Mouse (Mus musculus) myocyte (in vitro differentiated cells): ENCODE measurements around the gene Pla2g2d.

Experiments
- CEBPB ChIP-seq: IDR thresholded peaks from 2 replicates; pipeline ENCODE4 v1.6.1; 2011; ENCODE audit warnings: mild to moderate bottlenecking, moderate library complexity; ENCODE audit not compliant: poor library complexity, insufficient read depth, severe bottlenecking
- E2F4 ChIP-seq: IDR thresholded peaks from one replicate; pipeline ENCODE4 v1.6.1; 2011; ENCODE audit warnings: mild to moderate bottlenecking, control low read depth, moderate library complexity; ENCODE audit not compliant: insufficient read depth
- MAX ChIP-seq: IDR thresholded peaks from one replicate; pipeline ENCODE4 v1.6.1; 2011; ENCODE audit warnings: low read depth, mild to moderate bottlenecking, control low read depth
- MYOD1 ChIP-seq, 3 experiments: IDR thresholded peaks; one replicate each; pipeline ENCODE4 v1.6.1; 2011; ENCODE audit warnings: control low read depth in 2 of 3, low read depth in 2 of 3, mild to moderate bottlenecking in 2 of 3, moderate library complexity in 1 of 3; ENCODE audit not compliant: insufficient read length in 2 of 3, control insufficient read depth in 1 of 3
- POLR2A ChIP-seq: IDR thresholded peaks from one replicate; pipeline ENCODE4 v1.6.1; 2011; ENCODE audit warnings: low read depth, mild to moderate bottlenecking, control low read depth, moderate library complexity; ENCODE audit not compliant: insufficient read length
- SRF ChIP-seq: IDR thresholded peaks from one replicate; pipeline ENCODE4 v1.6.1; 2011; ENCODE audit warnings: low read depth; ENCODE audit not compliant: control insufficient read depth, insufficient read length
- TCF12 ChIP-seq: IDR thresholded peaks from one replicate; pipeline ENCODE4 v1.6.1; 2011; ENCODE audit warnings: mild to moderate bottlenecking, control low read depth; ENCODE audit not compliant: poor library complexity, insufficient read depth, severe bottlenecking
- USF1 ChIP-seq: IDR thresholded peaks from one replicate; pipeline ENCODE4 v1.6.1; 2011; ENCODE audit warnings: low read depth, mild to moderate bottlenecking, control low read depth, moderate library complexity

DNA sequence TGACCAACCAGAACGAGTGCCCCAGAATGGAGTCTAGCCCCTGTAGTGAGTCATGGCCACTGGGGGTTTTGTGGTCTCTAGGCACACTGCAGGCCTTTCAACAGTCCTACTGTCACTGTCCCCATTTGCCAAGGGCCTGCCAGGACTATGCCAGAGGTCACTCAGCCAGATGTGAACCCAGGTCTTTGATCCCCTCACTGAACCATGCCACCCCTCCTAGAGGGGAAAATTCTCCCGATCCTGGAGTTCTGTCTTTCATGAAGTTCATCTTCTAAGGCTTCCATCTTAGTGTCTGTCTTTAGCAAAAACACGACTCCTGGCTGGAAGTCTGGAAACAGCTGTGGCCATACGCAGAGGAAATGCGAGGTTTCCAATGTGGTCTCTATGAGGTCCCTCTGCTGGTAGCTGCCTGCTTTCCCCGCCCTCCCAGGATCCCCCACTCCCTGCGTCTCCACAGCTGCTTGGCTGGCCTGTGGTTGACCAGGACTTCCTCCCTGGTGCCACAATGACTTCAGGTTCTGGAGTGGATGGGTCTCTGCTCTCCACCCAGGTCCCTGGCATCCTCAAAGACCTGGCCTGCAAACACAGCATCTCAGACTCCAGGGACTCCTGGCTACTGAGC is 31.5 kb downstream of the Pla2g2d start:
- TF ChIP-seq POLR2A (no peak), TCF12 (no peak), MAX (no peak), MYOD1 (IDR thresholded peaks at IDR 0.05; ENCODE audit: control insufficient read depth in 1 of 3, insufficient read length in 2 of 3, low read depth in 2 of 3) (no peak), E2F4 (no peak), SRF (no peak), USF1 (no peak), CEBPB (no peak)
